Mouse (Mus musculus): ENCODE measurements at regions not wholly inside any gene's neighbourhood (a gene's known extent, or its start where the extent isn't known, plus 50 kb on each side); places are given as distances from the start of the nearest gene placed in this dataset.
A peak's percentile ranks its signal among the peaks of the same experiment; 100 is the strongest.

DNA sequence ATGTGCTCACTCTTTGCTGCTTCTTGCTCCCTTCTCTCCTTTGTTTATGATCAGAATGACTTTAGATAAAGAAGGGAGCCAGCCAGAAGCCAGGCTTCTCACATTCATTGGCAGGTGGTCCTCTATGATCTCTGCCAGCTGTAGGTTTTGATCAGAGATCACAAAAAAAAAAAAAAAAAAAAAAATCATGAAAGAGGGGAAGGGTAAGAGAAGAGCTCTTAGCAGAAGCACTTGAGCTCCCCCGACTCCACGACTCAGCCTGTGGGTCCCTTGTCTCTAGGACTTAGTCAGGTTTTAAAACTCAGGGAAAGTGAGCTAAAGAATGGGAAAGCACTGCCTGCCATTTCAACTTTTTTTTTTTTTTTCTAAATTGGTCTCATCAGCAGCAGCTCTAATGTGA lies 1093.1 kb downstream of the Car8 start:
- ATAC-seq (ENCODE audit: low FRiP score) (no peak), DNase-seq (ENCODE audit: low spot score, missing footprints) (no peak)
- H3K4me1 ChIP-seq (ENCODE audit: control insufficient read depth, insufficient read depth, low read length), result no peaks in the 10 kb centered on the region
- no peak overlapping the region for H3K9ac ChIP-seq (ENCODE audit: low read length)
- no peak overlapping the region for H3K27ac ChIP-seq (ENCODE audit: low read depth, low read length)
- WGBS, result 56% methylated on average over 2 of the region's 2 CpGs
- no peaks in the 10 kb centered on the region for H3K36me3 ChIP-seq (ENCODE audit: control insufficient read depth, insufficient read depth, low read length)
- H3K9me3 ChIP-seq (ENCODE audit: control insufficient read depth, low read length), result no peaks in the 10 kb centered on the region
- no peak overlapping the region for H3K4me2 ChIP-seq
- no peaks in the 10 kb centered on the region for H3K27me3 ChIP-seq (ENCODE audit: control insufficient read depth, insufficient read depth, low read length)
- no peak overlapping the region for H3K4me3 ChIP-seq (ENCODE audit: low read depth, low read length)

DNA sequence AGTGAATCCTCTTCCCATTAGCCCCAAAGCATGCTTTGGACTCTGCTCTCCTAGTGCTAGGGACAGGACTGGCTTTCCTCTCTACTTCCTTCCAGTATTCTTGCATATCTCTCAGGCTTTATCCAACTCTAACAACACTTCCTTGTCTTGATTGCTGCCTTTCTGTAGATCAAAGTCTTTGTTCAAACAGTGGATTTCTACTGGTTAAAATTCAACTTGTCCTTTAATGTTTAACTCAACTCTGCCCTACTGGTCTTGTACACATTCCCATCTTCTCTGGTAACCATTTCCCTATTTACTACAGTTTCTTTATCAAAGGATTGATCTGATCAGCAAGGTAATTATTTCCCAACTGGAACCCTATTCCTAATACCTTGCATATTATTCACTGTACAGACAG lies 1094.6 kb downstream of the Car8 start:
- H3K9me3 ChIP-seq (ENCODE audit: control insufficient read depth, low read length), result no peaks in the 10 kb centered on the region
- no peak overlapping the region for H3K9ac ChIP-seq (ENCODE audit: low read length)
- no peaks in the 10 kb centered on the region for H3K4me1 ChIP-seq (ENCODE audit: control insufficient read depth, insufficient read depth, low read length)
- ATAC-seq (ENCODE audit: low FRiP score) (no peak), DNase-seq (ENCODE audit: low spot score, missing footprints) (no peak)
- no peaks in the 10 kb centered on the region for H3K36me3 ChIP-seq (ENCODE audit: control insufficient read depth, insufficient read depth, low read length)
- no peak overlapping the region for H3K27ac ChIP-seq (ENCODE audit: low read depth, low read length)
- H3K4me2 ChIP-seq, result no peak overlapping the region
- no peak overlapping the region for H3K4me3 ChIP-seq (ENCODE audit: low read depth, low read length)
- H3K27me3 ChIP-seq (ENCODE audit: control insufficient read depth, insufficient read depth, low read length), result no peaks in the 10 kb centered on the region

DNA sequence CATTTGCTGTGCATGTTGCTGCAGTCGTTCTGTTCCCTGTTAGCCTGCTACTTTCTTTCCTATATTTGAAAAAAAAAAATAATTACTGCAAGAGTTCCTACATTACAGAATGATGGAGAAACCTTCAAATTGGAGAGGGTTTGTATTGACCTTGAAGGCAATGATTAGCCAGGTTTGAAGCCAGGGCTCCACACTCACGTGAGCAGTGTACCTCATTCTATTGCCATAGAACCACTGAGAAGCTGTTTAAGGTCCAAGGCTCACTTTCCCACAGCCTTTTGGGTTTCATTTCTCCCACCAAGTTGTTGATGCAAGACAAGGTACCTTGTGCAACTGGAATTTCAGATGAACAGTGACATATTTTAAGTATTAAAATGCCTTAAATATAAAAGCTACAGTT lies 1095.2 kb downstream of the Car8 start:
- H3K4me2 ChIP-seq, result no peak overlapping the region
- H3K27me3 ChIP-seq (ENCODE audit: control insufficient read depth, insufficient read depth, low read length), result no peaks in the 10 kb centered on the region
- H3K9me3 ChIP-seq (ENCODE audit: control insufficient read depth, low read length), result no peaks in the 10 kb centered on the region
- H3K27ac ChIP-seq (ENCODE audit: low read depth, low read length), result no peak overlapping the region
- no peaks in the 10 kb centered on the region for H3K4me1 ChIP-seq (ENCODE audit: control insufficient read depth, insufficient read depth, low read length)
- ATAC-seq (ENCODE audit: low FRiP score) (no peak), DNase-seq (ENCODE audit: low spot score, missing footprints) (no peak)
- H3K9ac ChIP-seq (ENCODE audit: low read length), result no peak overlapping the region
- no peaks in the 10 kb centered on the region for H3K36me3 ChIP-seq (ENCODE audit: control insufficient read depth, insufficient read depth, low read length)
- WGBS, result 79% methylated on average over 2 of the region's 2 CpGs
- no peak overlapping the region for H3K4me3 ChIP-seq (ENCODE audit: low read depth, low read length)

DNA sequence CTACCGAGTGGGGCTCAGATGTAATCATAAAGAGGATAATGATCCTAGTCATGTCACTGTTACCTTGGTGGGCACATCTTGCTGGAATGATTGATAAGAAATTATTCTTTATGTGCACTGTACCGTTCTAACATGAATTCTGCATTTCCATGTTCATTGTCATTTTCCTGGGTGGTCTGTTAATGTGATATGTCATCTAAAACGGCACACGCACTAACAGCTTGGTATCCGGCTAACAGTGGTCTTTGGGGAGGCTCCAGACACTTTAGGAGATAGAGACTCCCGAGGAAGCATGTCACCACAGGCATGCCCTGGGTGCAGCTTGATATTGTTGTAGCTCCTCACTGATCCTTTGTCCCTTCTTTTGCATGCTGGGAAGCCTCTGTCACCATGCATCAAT lies 1096.1 kb downstream of the Car8 start:
- Histone ChIP-seq H3K4me2 (no peak overlapping the region), H3K27ac (ENCODE audit: low read depth, low read length) (no peak overlapping the region), H3K4me3 (ENCODE audit: low read depth, low read length) (no peak overlapping the region), H3K27me3 (ENCODE audit: control insufficient read depth, insufficient read depth, low read length) (no peaks in the 10 kb centered on the region), H3K9me3 (ENCODE audit: control insufficient read depth, low read length) (no peaks in the 10 kb centered on the region), H3K36me3 (ENCODE audit: control insufficient read depth, insufficient read depth, low read length) (no peaks in the 10 kb centered on the region), H3K9ac (ENCODE audit: low read length) (no peak overlapping the region), H3K4me1 (ENCODE audit: control insufficient read depth, insufficient read depth, low read length) (no peaks in the 10 kb centered on the region)
- ATAC-seq (ENCODE audit: low FRiP score) (no peak), DNase-seq (ENCODE audit: low spot score, missing footprints) (no peak)
- 85% methylated on average over 6 of the region's 6 CpGs for WGBS

DNA sequence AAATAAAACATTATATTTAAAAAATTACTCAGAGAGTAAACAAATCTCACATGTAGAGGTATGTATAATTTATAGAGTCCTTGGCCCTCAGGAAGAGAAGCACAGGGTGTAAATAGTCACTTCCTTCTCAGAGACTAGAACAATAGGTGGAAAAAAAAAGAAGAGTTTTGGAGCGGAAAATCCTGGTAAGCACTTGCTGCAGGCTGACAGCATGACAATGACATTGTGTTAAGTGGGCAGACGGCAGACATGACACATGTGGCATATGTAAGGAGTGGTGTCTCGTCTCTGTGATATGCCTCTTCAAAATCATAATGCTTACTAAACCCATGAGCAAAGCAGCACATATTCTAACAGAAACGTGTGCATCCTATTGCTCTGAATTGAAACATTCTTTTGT lies 1126.7 kb downstream of the Car8 start:
- H3K9me3 ChIP-seq (ENCODE audit: control insufficient read depth, low read length), result no peaks in the 10 kb centered on the region
- DNase-seq (ENCODE audit: low spot score, missing footprints), result no peak
- no peak overlapping the region for H3K27ac ChIP-seq (ENCODE audit: low read depth, low read length)
- no peaks in the 10 kb centered on the region for H3K27me3 ChIP-seq (ENCODE audit: control insufficient read depth, insufficient read depth, low read length)
- H3K4me2 ChIP-seq, result no peak overlapping the region
- H3K36me3 ChIP-seq (ENCODE audit: control insufficient read depth, insufficient read depth, low read length), result no peaks in the 10 kb centered on the region
- H3K4me1 ChIP-seq (ENCODE audit: control insufficient read depth, insufficient read depth, low read length), result no peaks in the 10 kb centered on the region
- H3K9ac ChIP-seq (ENCODE audit: low read length), result no peak overlapping the region
- H3K4me3 ChIP-seq (ENCODE audit: low read depth, low read length), result no peak overlapping the region
- 0 out of 2 replicates have a peak, but pooled peaks have one; percentile 54 for ATAC-seq (ENCODE audit: low FRiP score)
- 40% methylated on average over 4 of the region's 4 CpGs for WGBS

DNA sequence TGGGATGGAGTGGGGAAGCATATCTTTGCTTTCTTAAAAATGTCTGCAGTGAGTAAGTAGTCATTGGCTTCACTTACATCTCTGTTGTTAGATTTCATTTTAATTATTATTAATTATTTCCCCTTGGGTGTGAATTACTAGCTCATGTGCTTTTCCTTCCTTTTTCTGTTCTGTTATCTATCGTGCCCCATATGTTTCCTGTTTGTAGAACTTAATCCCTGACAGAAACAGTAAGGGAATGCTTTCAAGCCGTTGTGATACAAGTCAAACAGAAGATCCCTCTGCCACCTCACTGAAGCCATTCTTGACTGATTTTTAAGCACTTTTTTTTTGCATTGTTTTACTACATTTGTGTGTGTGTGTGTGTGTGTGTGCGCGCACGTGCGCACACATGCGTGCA lies 1145.9 kb downstream of the Car8 start:
- DNase-seq (ENCODE audit: low spot score, missing footprints) (no peak), ATAC-seq (ENCODE audit: low FRiP score) (no peak)
- Histone ChIP-seq H3K4me2 (no peak overlapping the region), H3K9me3 (ENCODE audit: control insufficient read depth, low read length) (no peaks in the 10 kb centered on the region), H3K9ac (ENCODE audit: low read length) (no peak overlapping the region), H3K36me3 (ENCODE audit: control insufficient read depth, insufficient read depth, low read length) (no peaks in the 10 kb centered on the region), H3K4me1 (ENCODE audit: control insufficient read depth, insufficient read depth, low read length) (no peaks in the 10 kb centered on the region), H3K27me3 (ENCODE audit: control insufficient read depth, insufficient read depth, low read length) (no peaks in the 10 kb centered on the region), H3K4me3 (ENCODE audit: low read depth, low read length) (no peak overlapping the region), H3K27ac (ENCODE audit: low read depth, low read length) (no peak overlapping the region)
- 89% methylated on average over 7 of the region's 7 CpGs for WGBS

DNA sequence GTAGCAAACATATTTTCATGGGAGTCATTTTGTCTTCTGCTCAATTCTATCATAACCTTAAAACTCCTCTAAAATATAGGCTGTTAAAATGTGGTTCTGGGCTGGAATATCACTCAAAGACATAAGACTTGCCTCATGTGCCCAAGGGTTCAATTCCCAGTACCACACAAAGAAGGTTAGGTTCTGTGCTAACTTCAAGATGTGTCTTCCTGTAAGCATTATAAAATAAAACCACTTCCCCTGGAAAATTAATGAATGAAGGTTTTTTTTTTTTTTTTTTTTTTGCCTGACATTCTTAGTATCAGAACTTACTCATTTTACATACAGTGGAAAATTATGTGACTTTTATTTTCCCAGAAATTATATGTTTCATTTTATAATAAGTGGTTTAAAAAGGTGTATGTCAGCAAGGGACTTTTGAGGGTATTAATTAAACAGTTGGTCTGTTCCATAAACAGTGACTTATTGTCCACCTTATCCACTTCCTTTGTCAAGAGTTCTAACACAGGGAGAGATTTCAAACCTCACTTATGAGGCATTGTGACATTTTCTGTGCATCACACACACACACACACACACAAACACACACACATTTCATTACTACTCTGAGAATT lies 1147.5 kb downstream of the Car8 start:
- H3K27me3 ChIP-seq (ENCODE audit: control insufficient read depth, insufficient read depth, low read length), result no peaks in the 10 kb centered on the region
- ATAC-seq (ENCODE audit: low FRiP score), result no peak
- H3K9ac ChIP-seq (ENCODE audit: low read length), result no peak overlapping the region
- H3K4me2 ChIP-seq, result no peak overlapping the region
- no peaks in the 10 kb centered on the region for H3K4me1 ChIP-seq (ENCODE audit: control insufficient read depth, insufficient read depth, low read length)
- no peak overlapping the region for H3K27ac ChIP-seq (ENCODE audit: low read depth, low read length)
- no peaks in the 10 kb centered on the region for H3K9me3 ChIP-seq (ENCODE audit: control insufficient read depth, low read length)
- no peak overlapping the region for H3K4me3 ChIP-seq (ENCODE audit: low read depth, low read length)
- DNase-seq (ENCODE audit: low spot score, missing footprints), result no peak
- no peaks in the 10 kb centered on the region for H3K36me3 ChIP-seq (ENCODE audit: control insufficient read depth, insufficient read depth, low read length)

Measured in midbrain, embryonic 11.5 days (tissue).